Mouse (Mus musculus) thymus, postnatal 36 days (tissue): Measurements from ENCODE around the gene Ccdc158.

ENCODE experiments used
- DNase-seq, 2 experiments: peaks; one replicate each; pipeline ENCODE4 v3.0.0; 2022; ENCODE audit warnings: mixed read lengths in 2 of 2

Gene Ccdc158

DNA sequence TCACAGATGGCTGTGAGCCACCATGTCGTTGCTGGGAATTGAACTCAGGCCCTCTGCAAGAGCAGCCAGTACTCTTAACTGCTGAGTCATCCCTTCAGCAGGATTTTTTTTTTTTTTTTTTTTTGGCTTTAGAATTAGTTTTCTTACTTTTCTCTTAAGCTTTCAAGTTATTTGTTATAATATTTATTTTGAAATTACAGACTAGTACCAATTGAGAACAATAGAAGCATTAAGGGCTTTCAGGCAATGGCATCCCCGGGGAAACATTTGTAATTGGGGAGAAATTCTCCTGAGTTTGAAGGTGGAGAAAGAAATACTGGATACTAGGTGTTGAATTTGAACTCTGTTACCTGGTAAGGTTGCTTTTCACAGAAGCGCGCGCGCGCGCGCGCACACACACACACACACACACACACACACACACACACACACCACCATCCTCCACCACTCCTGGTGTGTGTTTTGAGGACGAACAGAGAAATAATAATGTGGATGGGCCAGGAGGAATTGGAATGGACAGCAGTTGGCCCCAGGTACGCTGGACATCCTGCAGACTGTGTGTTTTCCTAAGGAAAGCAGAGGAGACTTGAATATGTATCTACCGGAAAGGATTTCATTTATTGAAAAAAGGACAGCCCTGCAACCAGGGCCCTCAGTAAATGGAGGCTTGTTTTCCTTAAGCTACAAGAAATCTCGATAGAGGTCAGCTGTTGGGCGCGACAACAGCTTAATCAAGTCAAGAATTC is 9.8 kb upstream of the Ccdc158 start:
- DNase-seq: no peak

DNA sequence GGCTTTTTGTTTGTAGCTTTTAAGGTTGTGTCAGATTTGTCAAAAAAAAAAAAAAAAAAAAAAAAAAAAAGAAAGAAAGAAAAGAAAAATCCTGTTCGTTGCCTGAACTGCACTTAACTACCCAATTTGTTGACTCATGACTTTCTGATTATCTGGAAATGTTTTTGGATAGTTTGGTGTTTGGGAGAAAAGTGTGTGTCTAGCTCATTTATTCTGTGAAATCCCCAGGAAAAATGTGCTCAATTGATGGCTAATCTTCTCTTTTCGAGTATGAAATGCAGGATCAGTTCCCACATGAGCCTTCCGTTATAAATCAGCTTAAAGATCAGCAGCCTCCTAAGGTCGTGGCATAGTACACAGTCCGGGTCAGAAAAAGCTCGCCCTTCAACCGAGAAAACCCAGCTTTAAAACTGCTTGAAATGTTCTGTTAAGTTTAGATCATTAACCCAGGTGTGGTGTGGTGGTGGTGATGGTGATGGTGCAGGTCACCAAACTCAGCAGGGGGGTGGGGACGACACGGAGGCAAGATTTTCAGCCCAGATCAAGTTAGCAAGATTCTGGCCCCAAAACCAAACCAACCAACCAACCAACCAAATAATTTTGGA is 8.9 kb upstream of the Ccdc158 start:
- DNase-seq: no peak

DNA sequence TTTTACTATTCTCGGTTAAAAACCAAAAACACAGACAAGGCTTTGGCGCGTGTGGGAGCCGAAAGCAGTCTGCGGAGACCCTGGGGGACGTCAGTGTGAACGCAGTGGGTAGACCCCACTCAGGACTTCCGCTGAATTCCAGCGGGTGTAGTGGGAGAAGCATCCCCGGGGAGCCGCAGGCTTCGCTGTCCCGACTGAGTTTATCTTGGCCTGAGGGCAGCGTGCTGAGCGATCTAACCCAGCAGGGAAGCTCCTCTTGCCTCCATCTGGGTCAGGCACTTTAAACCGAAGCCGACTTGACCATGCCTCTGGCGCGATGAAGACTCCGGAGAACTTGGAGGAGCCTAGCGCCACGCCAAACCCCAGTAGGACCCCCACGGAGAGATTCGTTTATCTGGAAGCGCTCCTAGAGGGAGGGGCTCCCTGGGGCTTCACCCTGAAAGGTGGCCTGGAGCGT is 8.3 kb upstream of the Ccdc158 start, which contains the start of gene Shroom3:
TSS of gene Shroom3 (plus strand) at position 85 of the 457 bp plus-strand sequence.
- no peak for DNase-seq

DNA sequence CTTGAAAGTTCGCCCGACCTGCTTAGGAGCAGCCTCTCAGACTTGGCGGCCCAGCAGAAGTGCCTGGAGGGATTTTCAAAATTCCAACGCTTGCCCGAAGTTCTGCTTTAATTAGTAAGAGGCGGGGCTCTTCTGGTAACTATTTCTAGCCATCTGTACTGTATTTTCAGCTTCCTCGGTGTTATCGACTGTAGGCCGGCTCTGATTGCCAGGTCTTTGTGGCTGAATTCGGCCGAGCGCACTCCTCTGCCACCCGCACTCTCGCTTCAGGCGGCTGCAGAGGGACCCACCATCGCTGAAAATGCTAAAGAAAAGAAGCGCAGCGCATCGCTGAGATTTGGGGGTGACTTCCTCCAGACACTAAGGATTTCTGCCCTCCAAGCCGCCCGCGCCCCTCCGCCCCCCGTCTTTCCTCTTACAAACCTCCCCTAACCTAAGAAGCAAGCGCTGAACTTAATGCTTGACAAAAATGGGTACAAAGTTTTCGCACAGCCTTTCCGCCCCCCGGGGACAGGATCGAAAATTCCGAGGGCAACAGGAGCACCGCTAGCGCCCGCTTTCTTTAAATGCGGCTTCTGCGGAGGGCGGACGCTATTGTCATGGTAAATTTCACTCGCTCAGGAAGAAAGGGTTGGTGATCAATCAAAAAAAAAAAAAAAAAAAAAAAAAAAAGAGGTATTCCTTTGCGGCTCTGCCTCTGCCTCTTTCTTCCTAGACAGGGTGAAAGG is 7.7 kb upstream of the Ccdc158 start:
- DNase-seq: no peak

DNA sequence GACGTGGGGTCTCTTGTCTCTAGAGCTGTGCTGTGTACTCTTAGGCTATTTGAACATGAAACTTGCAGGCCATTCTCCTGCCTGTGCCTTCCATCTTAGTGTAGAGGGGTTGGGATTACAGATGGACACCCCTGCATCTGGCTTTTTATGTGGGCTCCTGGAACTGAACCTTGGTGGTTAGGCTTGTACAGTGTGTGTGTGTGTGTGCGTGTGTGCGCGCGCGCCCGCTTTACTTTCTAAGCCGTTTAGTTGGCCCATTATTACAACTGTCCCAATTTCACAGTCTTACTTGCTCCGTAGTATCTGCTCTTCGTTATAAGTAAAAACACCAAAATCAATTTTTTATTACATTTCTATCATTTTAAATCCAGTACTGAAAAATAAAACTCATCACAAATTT is 6.8 kb upstream of the Ccdc158 start:
- DNase-seq: no peak

DNA sequence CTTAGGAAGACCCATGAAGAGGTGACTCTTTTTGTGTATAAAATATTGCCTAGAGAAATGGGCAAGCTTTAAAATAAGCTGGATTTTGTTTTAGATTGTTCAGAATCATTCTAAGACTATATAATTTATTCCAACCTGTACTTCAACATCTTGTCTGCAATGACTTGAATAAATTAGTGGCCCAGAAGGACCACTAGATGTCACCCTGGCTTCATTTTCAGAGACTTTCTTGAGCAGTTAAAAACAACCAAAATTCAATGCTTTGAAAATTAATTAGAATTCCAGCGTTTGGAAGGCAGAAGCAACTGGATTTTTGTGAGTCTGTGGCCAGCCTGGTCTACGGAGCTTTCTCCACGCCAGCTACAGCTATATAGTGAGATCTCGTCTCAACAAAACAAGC is 4.4 kb upstream of the Ccdc158 start:
- no peak for DNase-seq

DNA sequence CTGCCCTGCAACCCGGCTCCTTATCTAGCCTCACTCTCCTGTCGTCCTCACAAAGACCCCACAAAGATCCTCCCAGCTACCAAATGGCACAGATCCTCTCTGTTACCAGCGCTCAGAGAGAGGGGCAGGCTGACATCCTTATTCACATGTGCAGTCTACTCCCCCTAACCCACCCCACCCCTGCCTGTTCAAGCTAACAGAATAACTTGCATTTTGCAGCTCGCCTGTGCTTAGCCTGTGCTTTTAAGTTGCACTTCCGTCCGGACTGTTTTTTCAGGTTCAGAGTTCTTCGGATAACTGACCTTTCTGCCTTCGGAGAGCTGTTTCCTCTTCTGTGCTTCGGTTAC is 476 bp upstream of the Ccdc158 start:
- DNase-seq: no peak

DNA sequence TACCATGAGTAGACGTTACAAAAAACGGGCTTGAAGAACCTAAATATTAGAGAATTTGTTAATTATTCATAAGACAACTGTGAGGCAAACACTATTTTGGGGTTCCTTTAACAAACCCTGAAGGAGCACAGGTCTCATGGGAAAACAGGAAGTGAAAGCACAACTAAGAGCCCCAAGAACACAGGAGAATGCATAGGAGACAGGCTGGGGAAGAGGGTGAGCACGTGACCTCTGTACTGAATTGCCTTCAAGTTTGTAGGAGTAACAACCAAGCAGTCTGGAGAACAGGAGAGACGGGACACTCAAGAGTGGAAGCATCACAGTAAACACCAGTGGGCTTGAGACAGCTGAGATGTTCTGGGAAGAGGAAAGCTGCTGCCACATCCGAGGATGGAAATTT is 8.2 kb downstream of the Ccdc158 start:
- no peak for DNase-seq

DNA sequence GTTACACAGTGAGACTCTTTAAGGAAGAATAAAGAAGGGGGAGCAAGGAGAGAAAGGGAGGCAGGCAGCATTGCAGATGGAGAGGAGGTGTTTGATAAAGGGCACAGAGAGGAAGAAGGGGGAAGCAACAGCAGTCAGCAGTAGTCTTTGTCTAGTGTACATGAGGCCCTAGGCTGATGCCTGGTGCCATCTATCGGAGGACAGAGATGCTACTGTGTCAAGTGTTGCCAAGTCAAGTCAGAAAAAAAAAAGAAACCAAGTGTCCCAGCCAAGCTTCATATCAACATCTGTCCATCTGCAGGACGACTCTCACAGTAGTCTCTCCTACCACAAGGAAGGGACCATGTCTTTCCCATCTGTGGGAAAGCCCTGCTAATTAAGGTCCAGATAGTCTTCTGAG is 10.8 kb downstream of the Ccdc158 start:
- no peak for DNase-seq

DNA sequence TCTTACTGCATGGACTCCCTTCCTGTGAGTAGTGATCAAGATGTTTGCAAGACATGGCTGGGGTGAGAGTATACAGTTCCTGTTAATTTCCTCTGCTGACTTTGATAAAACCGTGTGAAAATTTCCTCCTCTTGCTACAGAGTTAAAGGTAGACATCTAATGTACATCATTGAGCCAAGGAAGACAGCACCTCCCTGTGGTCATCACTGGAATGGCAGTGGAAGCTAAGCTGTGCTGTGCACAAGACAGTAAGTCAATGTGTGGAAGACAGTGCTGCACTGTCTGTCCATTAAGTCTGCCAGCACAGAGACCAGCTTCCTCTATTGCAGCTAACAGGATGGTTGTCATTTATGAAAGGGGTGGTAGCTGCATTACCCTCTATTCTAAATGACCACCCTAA is 18.8 kb downstream of the Ccdc158 start:
- peak; percentile 58 to 60 for DNase-seq

DNA sequence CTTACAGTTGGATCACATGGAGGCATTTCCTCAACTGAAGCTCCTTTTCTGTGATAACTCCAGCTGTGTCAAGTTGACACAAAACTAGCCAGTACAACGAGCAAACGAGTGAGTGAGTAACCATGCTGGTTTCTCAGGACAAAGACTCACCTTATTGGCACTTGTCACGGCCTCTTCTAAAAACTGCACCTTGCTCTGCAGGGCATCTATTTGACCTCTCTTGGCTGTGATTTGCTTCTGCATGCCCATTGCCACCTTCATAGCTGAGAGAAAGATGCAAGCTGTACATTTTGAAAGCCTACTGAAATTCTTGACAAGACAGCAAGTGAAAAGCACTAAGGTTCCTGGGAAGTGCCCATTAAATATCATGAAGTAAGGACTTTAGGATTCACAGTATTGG is 34.2 kb downstream of the Ccdc158 start:
- no peak for DNase-seq

DNA sequence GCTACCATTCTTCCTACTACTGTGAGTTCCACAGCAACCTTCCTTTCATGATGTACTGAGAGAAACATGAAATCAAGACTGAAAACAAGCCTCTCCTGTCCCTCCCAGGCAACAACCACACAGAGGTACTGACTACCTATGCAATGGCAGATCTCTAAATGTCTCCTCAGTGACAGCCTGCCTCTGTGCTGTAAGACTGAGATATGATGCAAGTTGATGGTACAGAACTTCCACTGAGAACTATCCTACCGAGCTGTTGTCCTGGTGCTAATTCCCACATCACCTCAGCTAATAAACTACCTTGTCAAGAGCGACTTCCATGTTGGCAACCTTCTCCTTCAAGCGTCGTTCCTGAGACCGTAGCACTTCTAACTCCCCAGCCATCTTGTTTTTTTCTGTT is 39.2 kb downstream of the Ccdc158 start:
- DNase-seq: no peak

DNA sequence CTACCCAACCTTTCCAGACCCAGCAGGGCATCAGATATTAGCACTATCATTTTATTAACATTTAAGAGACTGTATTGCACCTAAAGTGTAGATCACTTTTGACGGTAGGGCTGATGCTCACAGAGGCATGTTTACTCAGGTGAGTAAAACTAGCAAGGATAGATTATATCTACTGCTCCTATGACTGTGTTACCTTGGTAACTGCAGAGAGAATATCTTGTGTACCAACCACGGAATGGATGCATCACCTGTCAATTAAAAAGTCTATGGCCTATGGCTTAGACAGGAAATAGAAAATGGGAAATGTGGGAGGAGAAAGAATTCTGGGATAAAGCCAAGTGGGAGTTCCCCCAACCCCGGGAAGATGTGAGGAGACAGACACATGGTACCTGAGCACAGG is 40.2 kb downstream of the Ccdc158 start:
- DNase-seq: no peak

DNA sequence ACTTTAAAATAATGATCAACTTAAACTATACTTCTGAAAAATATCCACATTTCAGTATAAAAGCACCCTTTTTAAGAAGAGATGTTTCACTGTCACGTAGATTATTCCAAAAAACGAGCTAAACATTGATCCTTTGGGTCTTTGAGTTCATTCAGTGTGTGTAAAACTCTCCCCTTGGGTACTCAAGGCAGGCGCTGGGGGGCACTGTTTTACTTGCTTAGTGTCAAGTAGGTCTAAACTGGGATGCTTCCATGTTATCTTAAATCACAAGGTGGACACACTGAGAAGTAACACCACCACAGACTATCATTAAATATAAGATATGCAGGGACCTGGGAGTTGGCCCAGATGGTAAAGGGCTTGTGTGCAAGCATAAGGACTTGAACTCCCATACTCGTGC is 41.5 kb downstream of the Ccdc158 start:
- no peak for DNase-seq

DNA sequence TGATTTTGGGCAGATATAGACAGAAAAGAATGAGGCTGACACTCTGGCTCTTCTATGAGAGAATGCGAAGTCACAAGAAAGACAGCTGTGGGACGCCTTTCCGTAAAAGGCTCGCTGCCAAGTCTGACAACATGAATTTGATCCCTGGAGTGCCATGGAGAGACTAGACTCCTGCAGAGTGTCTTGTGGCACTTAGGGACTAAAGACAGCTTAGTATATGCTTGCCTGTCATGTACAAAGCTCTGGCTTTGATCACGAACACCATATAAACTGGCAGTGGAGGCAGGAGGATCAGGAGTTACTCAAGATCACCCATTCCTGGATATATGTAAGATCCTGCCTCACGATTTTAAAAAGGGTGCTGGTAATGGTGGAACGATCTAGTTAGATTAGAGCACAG is 47.2 kb downstream of the Ccdc158 start:
- DNase-seq: no peak

DNA sequence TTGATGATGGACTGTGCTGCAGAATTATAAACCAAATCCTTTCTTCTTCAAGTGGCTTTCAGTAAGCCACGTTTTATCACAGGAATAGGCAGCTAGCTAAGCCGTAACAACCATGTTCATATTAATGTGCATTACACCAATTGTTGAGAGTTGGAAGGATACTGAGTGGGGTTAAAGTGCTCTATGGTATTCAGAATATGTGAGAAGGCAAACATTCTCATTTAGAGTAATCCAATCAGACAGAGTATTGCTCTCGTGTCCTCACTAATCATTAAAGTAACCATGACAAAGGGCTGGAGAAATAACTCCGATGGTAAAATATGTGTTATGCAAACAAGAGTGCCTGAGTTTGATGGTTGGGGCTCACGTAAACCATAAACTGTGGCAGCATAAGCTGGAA is 53.2 kb downstream of the Ccdc158 start:
- DNase-seq: no peak

DNA sequence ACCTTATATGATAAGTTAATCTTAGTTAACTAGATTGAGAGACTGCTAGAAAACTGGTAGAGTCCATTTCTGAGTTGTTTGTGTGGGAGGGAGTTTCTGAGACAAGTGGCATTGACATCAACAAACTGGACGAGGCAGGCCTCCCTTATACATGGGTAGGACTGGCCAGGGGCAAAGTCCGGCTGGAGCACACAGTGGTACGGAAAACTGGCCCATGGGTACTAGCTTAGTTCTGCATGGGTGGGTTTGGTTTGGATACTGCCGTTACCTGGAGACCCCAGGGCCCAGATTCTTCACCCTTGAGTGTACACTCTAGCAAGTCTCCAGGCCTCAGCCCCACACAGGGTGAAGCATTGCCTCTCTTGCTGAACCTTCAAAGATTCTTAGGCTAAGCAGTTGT is 62.3 kb downstream of the Ccdc158 start:
- DNase-seq: no peak

DNA sequence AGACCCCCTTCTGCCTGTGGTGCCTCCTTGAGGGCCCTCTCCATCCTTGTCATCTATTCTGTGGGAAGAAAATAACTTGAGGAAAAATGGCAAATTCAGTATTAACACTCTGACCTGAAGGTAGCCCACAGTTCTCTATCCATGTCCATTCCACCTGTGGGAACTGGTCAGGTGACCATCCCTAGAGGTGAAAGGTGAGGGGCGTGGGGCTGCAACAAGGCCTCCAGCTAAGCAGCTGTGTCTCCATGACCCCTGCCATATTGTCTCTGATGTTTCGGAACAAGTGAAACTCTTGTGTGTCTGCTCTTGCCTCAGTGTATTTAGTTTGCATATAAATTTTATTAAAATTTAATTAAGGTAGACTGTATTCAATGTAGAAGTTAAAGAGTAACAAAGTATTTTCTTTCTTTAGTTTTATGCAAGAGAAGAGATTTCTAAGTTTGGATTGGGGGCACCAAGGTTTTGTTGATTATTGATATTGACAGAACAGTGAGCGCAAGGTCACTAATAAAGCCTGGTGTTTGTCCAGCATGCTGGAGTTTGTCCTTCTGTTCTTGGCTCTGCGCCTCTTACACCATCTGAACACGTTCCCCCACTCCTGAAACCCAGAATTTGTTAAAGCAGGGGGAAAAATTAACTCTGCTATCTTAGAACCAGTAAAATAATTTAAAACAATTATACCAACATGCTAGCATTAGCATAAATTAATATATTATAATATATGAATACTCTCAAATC is 67.4 kb downstream of the Ccdc158 start:
- no peak for DNase-seq

DNA sequence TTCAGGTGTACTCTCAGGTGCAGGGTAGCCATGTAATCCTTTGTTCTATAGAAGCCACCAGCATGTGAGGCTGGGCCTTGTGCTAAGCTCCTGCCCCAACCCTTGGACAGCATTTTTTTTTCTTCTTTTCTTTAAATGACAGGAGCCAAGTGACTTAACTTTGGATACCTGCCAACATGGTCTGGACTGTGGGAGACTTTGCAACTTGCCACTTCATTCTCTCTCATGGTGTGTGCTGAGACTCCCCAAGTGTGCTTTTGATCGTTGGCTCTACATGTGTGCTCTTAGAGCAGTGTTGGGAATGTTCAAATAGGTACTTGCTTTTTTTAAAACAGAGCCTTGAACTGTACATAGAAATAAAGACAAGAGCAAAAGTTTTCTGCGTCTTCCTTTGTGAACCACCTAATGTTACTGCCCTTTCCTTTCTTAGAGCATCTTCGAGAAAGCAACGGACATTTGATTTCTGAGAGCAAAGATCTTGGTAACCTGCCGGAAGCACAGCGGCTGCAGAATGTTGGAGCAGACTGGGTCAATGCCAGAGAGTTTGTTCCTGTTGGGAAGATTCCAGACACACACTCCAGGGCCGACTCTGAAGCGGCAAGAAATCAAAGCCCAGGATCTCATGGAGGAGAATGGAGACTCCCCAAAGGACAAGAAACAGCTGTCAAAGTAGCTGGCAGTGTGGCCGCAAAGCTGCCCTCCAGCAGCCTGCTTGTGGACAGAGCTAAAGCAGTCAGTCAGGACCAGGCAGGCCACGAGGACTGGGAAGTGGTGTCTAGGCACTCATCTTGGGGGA is 70.4 kb downstream of the Ccdc158 start:
- no peak for DNase-seq

DNA sequence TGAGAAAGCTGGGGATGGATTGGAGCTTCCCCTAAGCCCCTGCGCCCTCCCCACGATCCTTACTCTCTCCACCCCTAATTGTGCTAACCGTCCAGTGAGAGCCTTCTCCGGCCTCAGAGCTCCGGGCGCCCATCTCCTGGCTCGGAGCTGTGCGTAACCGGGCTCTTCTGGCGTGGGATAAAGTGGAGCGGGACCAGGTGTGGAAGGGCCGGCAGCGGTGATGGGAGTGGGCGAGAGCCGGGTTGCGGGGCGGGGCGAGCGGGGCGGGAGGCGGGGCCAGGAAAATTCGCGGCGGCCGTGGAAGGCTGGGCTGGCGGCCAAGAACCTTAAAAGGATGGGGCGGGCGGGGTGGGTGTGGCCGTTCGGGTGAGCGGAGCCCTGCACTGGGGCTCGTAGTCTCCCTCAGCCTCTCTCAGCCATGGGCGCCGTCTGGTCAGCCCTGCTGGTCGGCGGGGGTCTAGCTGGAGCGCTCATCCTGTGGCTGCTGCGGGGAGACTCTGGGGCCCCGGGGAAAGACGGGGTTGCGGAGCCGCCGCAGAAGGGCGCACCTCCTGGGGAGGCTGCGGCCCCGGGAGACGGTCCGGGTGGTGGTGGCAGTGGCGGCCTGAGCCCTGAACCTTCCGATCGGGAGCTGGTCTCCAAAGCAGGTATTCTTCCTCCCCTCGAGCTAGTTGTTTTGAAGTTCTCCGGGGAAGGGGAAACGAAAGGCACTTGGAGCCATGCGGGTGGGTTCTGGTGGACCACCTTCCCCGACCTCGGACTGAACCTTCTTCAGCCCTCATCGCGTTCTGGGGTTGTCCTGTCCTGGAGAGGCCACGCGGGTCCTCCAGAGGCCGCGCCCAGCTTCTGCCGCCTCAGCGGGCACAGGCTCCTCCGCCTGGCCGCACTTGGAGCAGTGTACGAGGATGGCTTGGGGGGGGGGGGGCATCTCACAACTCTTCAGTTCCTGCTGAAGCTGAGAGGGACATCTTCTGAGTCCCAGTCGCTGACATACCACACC is 72.1 kb downstream of the Ccdc158 start, which contains the start of gene Stbd1:
TSS of gene Stbd1 (plus strand) at position 351 of the 1,000 bp plus-strand sequence.
- peak; percentile 40 to 47 for DNase-seq

DNA sequence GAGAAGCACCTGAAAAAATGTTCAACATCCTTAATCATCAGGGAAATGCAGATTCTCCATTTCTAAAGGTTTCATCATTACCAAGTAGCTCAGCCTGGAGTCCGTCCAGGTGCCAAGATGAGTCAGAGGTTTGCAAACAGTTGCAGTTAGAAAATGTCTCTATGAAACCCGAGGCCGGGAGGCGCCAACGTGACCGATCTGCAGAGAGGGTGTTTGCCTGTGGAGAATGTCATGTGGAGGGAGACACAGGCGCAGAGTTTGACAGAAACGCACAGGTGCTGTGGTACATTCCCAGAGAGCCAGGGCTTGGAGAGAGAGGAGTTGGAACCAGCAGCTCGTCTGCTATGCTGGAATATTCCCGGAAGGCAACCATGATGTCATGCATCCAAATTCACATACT is 76.0 kb downstream of the Ccdc158 start:
- no peak for DNase-seq
